Mouse (Mus musculus) intestine, embryonic 14.5 days (tissue): ENCODE measurements around the gene Ptpn7. TPM values are rescaled to one million over a fixed set of nuclear protein-coding genes. Genes with fewer than 3 reads are reported as not detected.

Experiments
- ATAC-seq: fragments of 200-750 bp; cut with Nextera tagmentation; replicated peaks from 2 replicates; pipeline ENCODE4 v1.8.0; 2017; ENCODE audit warnings: low read depth, moderate number of reproducible peaks, moderate TSS enrichment, moderate library complexity; ENCODE audit not compliant: low FRiP score, low TSS enrichment
- DNase-seq: peaks from one replicate; pipeline ENCODE4 v3.0.0-alpha.2; 2018; ENCODE audit warnings: low spot score
- H3K27ac ChIP-seq: fragments of 300-500 bp; sonication (generic); 2 replicates; pipeline ENCODE4 v1.5.1; 2014; ENCODE audit warnings: low read depth, mild to moderate bottlenecking, control low read depth
- H3K27me3 ChIP-seq: fragments of 300-500 bp; sonication (generic); replicated peaks from 2 replicates; pipeline ENCODE4 v1.6.1; 2014; ENCODE audit warnings: low read length, control low read depth; ENCODE audit not compliant: control insufficient read depth, insufficient read depth
- H3K36me3 ChIP-seq: fragments of 300-500 bp; sonication (generic); 2 replicates; pipeline ENCODE4 v1.6.1; 2014; ENCODE audit warnings: low read length, control low read depth; ENCODE audit not compliant: control insufficient read depth, insufficient read depth
- H3K4me1 ChIP-seq: fragments of 300-500 bp; sonication (generic); replicated peaks from 2 replicates; pipeline ENCODE4 v1.6.1; 2014; ENCODE audit warnings: low read length, control low read depth, mixed read lengths; ENCODE audit not compliant: control insufficient read depth, insufficient read depth
- H3K4me2 ChIP-seq: fragments of 300-500 bp; sonication (generic); 2 replicates; pipeline ENCODE4 v1.6.1; 2014; ENCODE audit warnings: low read length
- H3K4me3 ChIP-seq: fragments of 300-500 bp; sonication (generic); 2 replicates; pipeline ENCODE4 v1.5.1; 2014; ENCODE audit warnings: low read depth, low read length, control low read depth, mixed read lengths
- H3K9ac ChIP-seq: fragments of 300-500 bp; sonication (generic); 2 replicates; pipeline ENCODE4 v1.6.1; 2014; ENCODE audit warnings: mild to moderate bottlenecking, low read length
- H3K9me3 ChIP-seq: fragments of 300-500 bp; sonication (generic); 2 replicates; pipeline ENCODE4 v1.6.1; 2016; ENCODE audit warnings: low read length, control low read depth; ENCODE audit not compliant: control insufficient read depth
- WGBS: fragments of 180-500 bp; shearing (Covaris S2); extraction: QIAGEN DNeasy Blood & Tissue Kit; methylation state at CpG from one replicate; pipeline ENCODE4 v1.1.7; 2014; 5-methylcytosine and 5-hydroxymethylcytosine counted together
- polyA plus RNA-seq: library from polyadenylated mRNA; unstranded; fragments of >200 nt; fragmentation: Nextera tagmentation; extraction: Ambion mirVana; gene quantifications from 2 replicates; pipeline ENCODE4 v1.2.1, GENCODE M21; 2014

The Ptpn7 gene
- 2.0 TPM in 2 replicates for polyA plus RNA-seq

DNA sequence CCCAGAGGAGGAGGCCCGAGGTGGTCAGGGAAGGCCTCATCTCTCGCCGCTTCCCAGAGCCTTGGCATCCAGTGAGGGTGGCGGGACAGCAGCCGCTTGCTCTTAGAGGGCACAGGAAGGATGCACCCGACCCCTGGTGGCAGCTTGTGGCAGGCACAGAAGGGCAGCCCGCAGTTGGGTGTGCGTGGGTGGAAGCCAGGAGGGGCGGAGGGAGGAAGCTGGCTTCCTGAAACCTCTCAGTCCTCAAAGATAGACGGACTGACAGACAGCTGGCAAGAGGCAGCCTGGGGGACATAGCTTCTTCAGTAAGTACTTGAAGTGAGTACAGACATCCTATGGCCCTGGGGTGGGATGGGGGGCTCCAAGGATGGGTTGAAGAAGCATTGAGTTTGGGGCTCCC is at the start of gene Ptpn7:
Ptpn7 (plus strand) TSS at position 228 of the 400 bp plus-strand sequence.
- Histone ChIP-seq H3K27ac (no peak within 1 kb of the TSS), H3K4me1 (peaks cover 11% of the 10 kb centered on the region; the same call in 1 of the 2 replicates), H3K4me2 (no peak within 1 kb of the TSS), H3K36me3 (no peaks in the 10 kb centered on the region), H3K27me3 (no peaks in the 10 kb centered on the region), H3K4me3 (no peak within 1 kb of the TSS), H3K9ac (no peak within 1 kb of the TSS), H3K9me3 (no peaks in the 10 kb centered on the region)
- DNase-seq, result no peak
- no peak for ATAC-seq
- WGBS, result 33% methylated on average over 10 of the region's 10 CpGs

DNA sequence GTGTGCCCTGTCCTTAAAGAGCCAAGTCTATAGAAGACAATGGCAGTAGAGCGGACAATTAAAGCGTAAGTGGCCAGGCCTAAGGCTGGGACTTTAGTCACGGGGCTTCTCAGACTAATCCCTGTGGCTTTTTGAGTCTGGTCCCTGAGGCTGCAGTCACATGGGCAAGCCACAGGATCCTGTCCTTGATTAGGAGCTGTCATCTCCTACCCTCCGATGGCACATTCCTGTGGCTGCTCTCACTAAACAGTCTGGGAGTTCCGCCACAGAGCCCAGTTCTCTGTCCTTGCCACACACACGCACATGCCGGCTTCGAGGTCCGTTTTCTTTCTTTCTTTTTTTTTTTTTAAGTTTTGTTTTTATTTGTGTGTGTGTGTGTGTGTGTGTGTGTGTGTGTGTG is 49.0 kb upstream of the Ptpn7 start:
- Histone ChIP-seq H3K4me1 (0 out of 2 replicates have a peak, but pooled peaks cover 5% of the 10 kb centered on the region), H3K9ac (no peak overlapping the region), H3K9me3 (no peaks in the 10 kb centered on the region), H3K4me2 (no peak overlapping the region), H3K4me3 (no peak overlapping the region), H3K36me3 (no peaks in the 10 kb centered on the region), H3K27me3 (peaks cover 36% of the 10 kb centered on the region), H3K27ac (no peak overlapping the region)
- WGBS, result 75% methylated on average over 9 of the region's 9 CpGs
- DNase-seq, result no peak
- no peak for ATAC-seq

DNA sequence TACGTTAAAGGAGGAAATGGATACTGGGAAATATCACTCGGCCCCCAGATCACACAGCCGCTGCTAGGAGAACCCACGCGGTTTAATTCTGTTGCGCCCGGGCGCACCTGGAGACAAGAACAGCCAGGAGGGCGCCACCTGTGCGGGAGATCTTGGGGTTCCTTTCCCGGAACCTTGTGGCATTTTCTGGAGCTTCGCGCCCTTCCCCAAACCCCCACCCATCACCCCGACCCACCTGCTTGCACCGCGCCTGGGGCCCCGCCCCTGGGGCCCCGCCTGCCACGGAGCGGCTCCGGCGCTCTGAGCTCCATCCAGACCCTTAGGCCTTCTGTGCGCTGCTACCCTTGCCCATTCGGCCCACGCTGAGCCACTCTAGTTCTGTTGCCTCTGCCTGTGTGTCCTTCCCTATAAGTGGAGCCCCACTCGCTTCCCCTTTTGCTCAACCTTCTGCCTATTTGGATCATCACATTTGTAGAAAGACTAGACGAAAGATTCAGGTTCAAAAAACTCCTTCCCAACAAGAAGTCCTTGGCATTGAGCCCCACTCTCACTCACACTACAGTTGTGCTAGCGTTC is 47.1 kb upstream of the Ptpn7 start:
- H3K9ac ChIP-seq, result no peak overlapping the region
- no peak for ATAC-seq
- H3K4me2 ChIP-seq, result peak overlapping the region; percentile 15
- no peak overlapping the region; the same call in 1 of the 2 replicates for H3K4me3 ChIP-seq
- 0 out of 2 replicates have a peak, but pooled peaks cover 5% of the 10 kb centered on the region for H3K4me1 ChIP-seq
- H3K27me3 ChIP-seq, result peaks cover 36% of the 10 kb centered on the region
- H3K27ac ChIP-seq, result no peak overlapping the region
- DNase-seq, result no peak
- 16% methylated on average over 28 of the region's 28 CpGs for WGBS
- no peaks in the 10 kb centered on the region for H3K36me3 ChIP-seq
- H3K9me3 ChIP-seq, result no peaks in the 10 kb centered on the region

DNA sequence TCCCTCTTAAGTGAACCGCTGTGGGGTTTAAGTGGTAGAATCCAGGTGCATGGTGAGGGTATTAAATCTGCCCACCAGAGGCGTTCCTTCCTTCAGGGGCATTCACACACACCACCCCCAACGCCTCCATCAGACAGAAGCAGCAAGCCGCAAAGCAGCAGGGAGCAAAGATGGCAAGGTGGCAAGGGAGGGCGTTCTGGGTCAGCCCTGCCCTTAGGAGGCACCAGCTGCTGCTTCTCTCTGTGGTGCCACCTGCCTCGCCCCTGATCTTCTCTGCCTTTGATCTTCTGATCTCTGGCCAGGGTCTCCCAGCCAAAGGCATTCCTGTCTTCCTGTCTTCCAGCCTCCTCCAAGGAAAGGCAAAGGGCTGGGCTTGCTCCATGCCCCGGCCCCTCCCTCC is 46.5 kb upstream of the Ptpn7 start:
- Histone ChIP-seq H3K27me3 (peaks cover 36% of the 10 kb centered on the region), H3K9ac (no peak overlapping the region), H3K4me2 (no peak overlapping the region), H3K4me3 (no peak overlapping the region), H3K36me3 (no peaks in the 10 kb centered on the region), H3K4me1 (0 out of 2 replicates have a peak, but pooled peaks cover 5% of the 10 kb centered on the region), H3K9me3 (no peaks in the 10 kb centered on the region), H3K27ac (no peak overlapping the region)
- DNase-seq, result no peak
- WGBS, result 23% methylated on average over 7 of the region's 7 CpGs
- ATAC-seq, result no peak

DNA sequence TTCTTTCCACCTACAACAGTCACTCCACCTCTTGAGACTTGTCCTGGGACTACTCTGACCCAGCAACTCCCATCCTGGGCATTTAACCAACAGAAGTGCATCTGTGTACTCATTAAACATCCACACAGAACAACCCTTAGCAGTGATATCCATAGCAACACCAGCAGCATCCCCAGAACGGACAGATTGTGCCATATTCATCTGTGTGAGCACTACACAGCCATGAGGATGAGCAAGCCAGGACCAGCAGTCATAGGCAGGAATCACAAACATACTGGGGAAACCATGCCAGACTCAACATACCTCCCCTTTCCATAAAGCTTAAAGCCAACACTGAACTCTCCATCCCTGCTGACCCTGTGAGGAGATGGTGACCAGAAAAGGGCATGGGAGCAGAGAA is 45.1 kb upstream of the Ptpn7 start:
- Histone ChIP-seq H3K27ac (no peak overlapping the region), H3K27me3 (peaks cover 36% of the 10 kb centered on the region), H3K9ac (no peak overlapping the region), H3K36me3 (no peaks in the 10 kb centered on the region), H3K4me1 (0 out of 2 replicates have a peak, but pooled peaks cover 5% of the 10 kb centered on the region), H3K4me3 (no peak overlapping the region), H3K9me3 (no peaks in the 10 kb centered on the region), H3K4me2 (no peak overlapping the region)
- WGBS, result 76% methylated on average over 1 of the region's 1 CpGs
- DNase-seq (no peak), ATAC-seq (no peak)

DNA sequence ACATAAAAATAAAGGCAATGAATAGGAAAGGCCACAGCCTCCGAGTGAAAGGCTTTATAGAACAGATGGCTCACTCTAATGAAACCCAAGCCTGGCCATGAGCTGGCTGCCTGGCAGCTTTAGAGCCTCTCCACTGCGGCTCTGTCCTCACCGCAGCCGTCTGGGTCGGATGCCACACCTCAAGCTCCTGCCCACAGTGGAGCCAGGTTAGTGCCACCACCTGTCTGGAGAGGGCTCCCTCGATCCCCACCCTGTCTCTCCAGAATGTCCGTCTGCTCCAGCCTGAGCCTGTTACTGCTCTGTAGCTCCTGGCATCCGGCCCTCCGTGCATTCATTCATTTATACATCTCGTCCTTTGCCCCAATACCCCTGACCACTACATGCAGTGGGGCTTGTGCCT is 42.9 kb upstream of the Ptpn7 start:
- Histone ChIP-seq H3K4me3 (no peak overlapping the region), H3K27me3 (peaks cover 27% of the 10 kb centered on the region), H3K27ac (no peak overlapping the region), H3K4me1 (0 out of 2 replicates have a peak, but pooled peaks cover 5% of the 10 kb centered on the region), H3K9me3 (no peaks in the 10 kb centered on the region), H3K4me2 (no peak overlapping the region), H3K36me3 (no peaks in the 10 kb centered on the region), H3K9ac (no peak overlapping the region)
- 82% methylated on average over 10 of the region's 10 CpGs for WGBS
- DNase-seq (no peak), ATAC-seq (no peak)

DNA sequence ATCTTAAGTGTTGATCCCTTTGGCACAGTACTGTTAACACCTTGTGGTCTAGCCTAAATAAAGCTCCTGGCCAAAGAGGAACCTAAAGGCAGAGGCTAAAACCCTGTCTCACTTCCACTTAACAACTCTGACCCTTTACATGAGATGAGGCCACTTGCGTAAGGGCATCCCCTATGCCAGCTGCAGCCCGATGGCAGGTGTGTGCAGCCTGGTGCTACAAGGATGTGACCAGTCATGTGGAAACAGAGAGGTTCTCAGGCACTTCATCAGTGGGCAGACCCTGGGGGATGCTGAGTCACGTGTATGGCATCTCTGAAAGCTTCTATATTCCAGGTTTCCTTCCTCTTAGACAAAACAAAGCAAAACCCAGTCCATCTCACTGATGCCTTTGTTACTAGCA is 41.6 kb upstream of the Ptpn7 start:
- DNase-seq (no peak), ATAC-seq (no peak)
- H3K4me3 ChIP-seq, result no peak overlapping the region
- no peak overlapping the region for H3K4me2 ChIP-seq
- H3K27ac ChIP-seq, result no peak overlapping the region
- H3K9me3 ChIP-seq, result no peaks in the 10 kb centered on the region
- no peak overlapping the region for H3K9ac ChIP-seq
- H3K36me3 ChIP-seq, result no peaks in the 10 kb centered on the region
- 0 out of 2 replicates have a peak, but pooled peaks cover 4% of the 10 kb centered on the region for H3K4me1 ChIP-seq
- 81% methylated on average over 3 of the region's 3 CpGs for WGBS
- H3K27me3 ChIP-seq, result peaks cover 14% of the 10 kb centered on the region

DNA sequence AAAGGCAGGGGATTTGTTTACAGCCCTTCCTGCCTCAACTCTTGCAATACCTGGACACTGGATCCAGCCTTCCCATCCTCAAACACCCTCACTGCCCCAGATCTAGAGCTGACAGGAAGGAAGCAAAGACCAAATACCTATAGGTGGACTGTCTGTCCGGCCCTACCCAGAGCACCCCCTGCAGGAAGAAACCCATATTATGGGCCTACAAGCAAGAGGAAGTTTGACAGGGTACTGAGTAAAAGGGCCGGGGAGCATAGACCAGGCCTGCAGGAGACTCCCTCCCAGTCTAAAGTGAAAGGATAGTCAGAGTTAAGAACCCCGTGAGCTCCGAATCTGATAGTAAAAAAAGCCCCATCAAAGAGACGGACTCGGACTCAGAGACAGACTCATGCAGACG is 37.8 kb upstream of the Ptpn7 start:
- WGBS, result 63% methylated on average over 7 of the region's 7 CpGs
- no peak overlapping the region for H3K27ac ChIP-seq
- no peak overlapping the region for H3K4me2 ChIP-seq
- H3K9me3 ChIP-seq, result no peaks in the 10 kb centered on the region
- H3K27me3 ChIP-seq, result no peaks in the 10 kb centered on the region; the same call in 1 of the 2 replicates
- H3K36me3 ChIP-seq, result no peaks in the 10 kb centered on the region
- H3K4me1 ChIP-seq, result 0 out of 2 replicates have a peak, but pooled peaks cover 4% of the 10 kb centered on the region
- H3K4me3 ChIP-seq, result no peak overlapping the region
- no peak for ATAC-seq
- no peak overlapping the region for H3K9ac ChIP-seq
- no peak for DNase-seq

DNA sequence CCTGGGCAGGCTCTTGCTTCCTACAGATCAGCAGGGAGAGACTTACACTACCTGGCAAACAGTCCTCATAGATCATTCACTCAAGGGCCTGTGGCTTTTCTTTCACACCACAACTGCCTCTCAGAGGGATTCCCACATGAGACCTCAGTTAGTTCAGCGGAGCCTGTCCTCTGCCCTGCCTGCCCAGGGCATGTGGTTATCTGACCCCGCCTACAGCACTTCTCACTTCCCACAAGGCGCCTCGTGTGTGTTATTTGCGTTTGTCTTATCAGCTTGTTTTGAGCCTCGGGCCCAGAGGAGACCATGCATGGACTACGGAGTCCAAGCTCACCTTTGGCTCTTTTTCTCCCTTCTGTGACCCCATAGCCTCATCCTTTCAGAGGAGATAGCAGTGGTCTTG is 37.3 kb upstream of the Ptpn7 start:
- Histone ChIP-seq H3K9ac (no peak overlapping the region), H3K36me3 (no peaks in the 10 kb centered on the region), H3K9me3 (no peaks in the 10 kb centered on the region), H3K27ac (no peak overlapping the region), H3K4me1 (0 out of 2 replicates have a peak, but pooled peaks cover 4% of the 10 kb centered on the region), H3K27me3 (no peaks in the 10 kb centered on the region; the same call in 1 of the 2 replicates), H3K4me3 (no peak overlapping the region), H3K4me2 (no peak overlapping the region)
- 25% methylated on average over 7 of the region's 7 CpGs for WGBS
- DNase-seq, result no peak
- no peak for ATAC-seq
